In genomic region chr10:93539775-93540430, GRCm38 (mm10) we compare ENCODE assay signal across 8 mouse cellular contexts. TPM values are rescaled to one million over a fixed set of nuclear protein-coding genes. Genes with fewer than 3 reads are reported as not detected.
DNase-seq lines count a peak whose midpoint lies in the region; ATAC-seq lines count a peak whose summit lies in the region.

Gene Amdhd1 (minus strand): TSS chr10:93540033.

- no peak within 1 kb of the TSS for H3K27ac ChIP-seq in embryonic facial prominence, embryonic 14.5 days (replicated peaks; ENCODE audit: low read depth, low read length)

- 3% methylated on average over 34 of the region's 35 CpGs for WGBS in embryonic facial prominence, embryonic 14.5 days

- no peaks in the 10 kb centered on the region for H3K36me3 ChIP-seq in embryonic facial prominence, embryonic 14.5 days (ENCODE audit: control insufficient read depth, insufficient read depth, low read length)

- peak within 1 kb of the TSS; percentile 90 for H3K4me2 ChIP-seq in embryonic facial prominence, embryonic 14.5 days (ENCODE audit: low read depth, low read length)

- peak; percentile 97 for ATAC-seq in embryonic facial prominence, embryonic 14.5 days (ENCODE audit: low read depth)

- peaks cover 6% of the 10 kb centered on the region for H3K4me1 ChIP-seq in embryonic facial prominence, embryonic 14.5 days (ENCODE audit: control insufficient read depth, insufficient read depth, low read length)

- peaks cover 5% of the 10 kb centered on the region; the same call in 1 of the 2 replicates for H3K27me3 ChIP-seq in embryonic facial prominence, embryonic 14.5 days (replicated peaks; ENCODE audit: control insufficient read depth, insufficient read depth, low read length)

- no peaks in the 10 kb centered on the region for H3K9me3 ChIP-seq in embryonic facial prominence, embryonic 14.5 days (ENCODE audit: control insufficient read depth, low read length)

- peak within 1 kb of the TSS; percentile 50 for H3K9ac ChIP-seq in embryonic facial prominence, embryonic 14.5 days (ENCODE audit: low read depth, low read length)

- peak within 1 kb of the TSS; percentile 42 for H3K4me3 ChIP-seq in embryonic facial prominence, embryonic 14.5 days (ENCODE audit: low read depth, low read length)

- peak; percentile 59 for DNase-seq in layer of hippocampus, adult 11-12 months (ENCODE audit: low spot score)
- DNase-seq in layer of hippocampus, adult 9-10 months (ENCODE audit: low spot score): no peak
- peak; percentile 91 for DNase-seq in embryonic facial prominence, embryonic 14.5 days (ENCODE audit: low spot score)
- peak; percentile 72 for DNase-seq in heart, adult 8-10 months (ENCODE audit: low spot score)
- peak; percentile 70 to 75 for DNase-seq in kidney, adult 8-10 months
- peak; percentile 86 for DNase-seq in liver
- DNase-seq in monocyte, adult 2 months (ENCODE audit: low read depth in 1 of 2, low spot score in 2 of 2): peak; percentile 68 to 76
- DNase-seq in spleen, postnatal 14 days (ENCODE audit: low spot score in 2 of 2): peak; percentile 69 to 82

RNA-seq across cellular contexts. Expression of gene Amdhd1, which starts in this region (rescaled TPM):
- polyA plus RNA-seq in embryonic facial prominence, embryonic 14.5 days (2014; fragmentation: Nextera tagmentation; extraction: Ambion mirVana): 0.18 and 0.21 TPM in 2 replicates
- not detected for total RNA-seq in heart, adult 8-10 months (2022)

Comparison
In these comparisons a context has a peak if more than half of its experiments do, and no peak if none do; other contexts are left out.
1. Peak in DNase-seq, ATAC-seq, H3K4me3 ChIP-seq, H3K9ac ChIP-seq and H3K4me2 ChIP-seq in embryonic facial prominence, embryonic 14.5 days; RNA of the gene not detected or under 1 TPM.
2. Peak in DNase-seq in heart, adult 8-10 months; RNA of the gene not detected or under 1 TPM.